Mouse (Mus musculus) C2C12 (cell line): ENCODE measurements around the gene Mphosph6. TPM values are rescaled to one million over a fixed set of nuclear protein-coding genes. Genes with fewer than 3 reads are reported as not detected.

ENCODE experiments used
- H3K27me3 ChIP-seq: one replicate; pipeline ENCODE4 v1.6.1; 2011; ENCODE audit not compliant: control insufficient read depth, insufficient read depth, insufficient read length
- H3K36me3 ChIP-seq: one replicate; pipeline ENCODE4 v1.6.1; 2011; ENCODE audit not compliant: control insufficient read depth, insufficient read depth
- H3K4me3 ChIP-seq: one replicate; pipeline ENCODE4 v1.5.1; 2011; ENCODE audit warnings: mild to moderate bottlenecking, control low read depth; ENCODE audit not compliant: poor library complexity, insufficient read depth, severe bottlenecking
- H3K79me2 ChIP-seq: one replicate; pipeline ENCODE4 v1.6.1; 2011; ENCODE audit not compliant: control insufficient read depth, insufficient read depth
- H3K79me3 ChIP-seq: one replicate; pipeline ENCODE4 v1.6.1; 2011; ENCODE audit warnings: low read depth, control low read depth
- H3ac ChIP-seq: one replicate; pipeline ENCODE3; 2011; ENCODE audit warnings: low read depth; ENCODE audit not compliant: control insufficient read depth, insufficient read length
- CEBPB ChIP-seq: IDR thresholded peaks from one replicate; pipeline ENCODE4 v1.6.1; 2011; ENCODE audit warnings: low read depth, mild to moderate bottlenecking, control low read depth, moderate library complexity
- CTCF ChIP-seq: IDR thresholded peaks from one replicate; pipeline ENCODE4 v1.5.1; 2011; ENCODE audit not compliant: control insufficient read depth, insufficient read depth, insufficient read length
- FOSL1 ChIP-seq: IDR thresholded peaks from one replicate; pipeline ENCODE4 v1.8.0; 2011; ENCODE audit warnings: mild to moderate bottlenecking, low read length; ENCODE audit not compliant: poor library complexity, insufficient read depth, severe bottlenecking
- MAX ChIP-seq: IDR thresholded peaks from one replicate; pipeline ENCODE4 v1.6.1; 2011; ENCODE audit warnings: mild to moderate bottlenecking, control low read depth
- MYOD1 ChIP-seq: IDR thresholded peaks from one replicate; pipeline ENCODE4 v1.6.1; 2011; ENCODE audit warnings: low read depth; ENCODE audit not compliant: control insufficient read depth, insufficient read length
- MYOG ChIP-seq: IDR thresholded peaks from one replicate; pipeline ENCODE4 v1.6.1; 2011; ENCODE audit not compliant: control insufficient read depth, insufficient read length; ENCODE audit errors: extremely low read depth
- USF1 ChIP-seq: IDR thresholded peaks from one replicate; pipeline ENCODE4 v1.6.1; 2011; ENCODE audit warnings: low read depth, mild to moderate bottlenecking, control low read depth, moderate library complexity
- polyA plus RNA-seq: library from polyadenylated mRNA; unstranded; fragments of >200 nt; fragmentation: generic; extraction: Trizol; gene quantifications from one replicate; pipeline ENCODE4 v1.2.1, GENCODE M21; 2012; ENCODE audit warnings: missing spikeins

Gene Mphosph6
- polyA plus RNA-seq, 1 experiment, result 20.5 TPM

GRCm38 (mm10) chr8:117746651-117747050 is 55.1 kb downstream of the Mphosph6 start:
- Histone ChIP-seq H3K36me3 (no peaks in the 10 kb centered on the region), H3K79me3 (no peaks in the 10 kb centered on the region), H3K79me2 (no peaks in the 10 kb centered on the region), H3ac (no peak overlapping the region), H3K4me3 (no peak overlapping the region), H3K27me3 (no peaks in the 10 kb centered on the region)
- TF ChIP-seq FOSL1 (no peak), USF1 (no peak), CTCF (no peak), CEBPB (no peak), MYOD1 (no peak), MYOG (no peak), MAX (no peak)

- TF ChIP-seq MYOD1, result no peak
- no peak for TF ChIP-seq FOSL1
- TF ChIP-seq MYOG, result no peak
- TF ChIP-seq MAX, result no peak
- no peak for TF ChIP-seq CEBPB
- TF ChIP-seq USF1, result no peak
- TF ChIP-seq CTCF, result no peak
- no peaks in the 10 kb centered on the region for H3K79me2 ChIP-seq
These were observed 59.2 kb downstream of the Mphosph6 start for GRCm38 (mm10) chr8:117742431-117743012.

More at GRCm38 (mm10) chr8:117742431-117743012, 59.2 kb downstream of the Mphosph6 start:
- Histone ChIP-seq H3K79me3 (no peaks in the 10 kb centered on the region), H3K27me3 (no peaks in the 10 kb centered on the region), H3K36me3 (no peaks in the 10 kb centered on the region), H3ac (no peak overlapping the region), H3K4me3 (no peak overlapping the region)

Other genes with a start within 250 kb of the Mphosph6 start
- gene Sdr42e1, start 128.3 kb downstream of the Mphosph6 start, polyA plus RNA-seq, result not detected
- not detected for gene Hsd17b2, start 100.0 kb downstream of the Mphosph6 start, polyA plus RNA-seq